Mouse (Mus musculus): Measurements from ENCODE around the gene AA467197. TPM values are rescaled to one million over a fixed set of nuclear protein-coding genes. Genes with fewer than 3 reads are reported as not detected.

The AA467197 gene
- total and polyA plus RNA-seq, 3 experiments = 3.1 to 30.4 (median 6.4) TPM

DNA sequence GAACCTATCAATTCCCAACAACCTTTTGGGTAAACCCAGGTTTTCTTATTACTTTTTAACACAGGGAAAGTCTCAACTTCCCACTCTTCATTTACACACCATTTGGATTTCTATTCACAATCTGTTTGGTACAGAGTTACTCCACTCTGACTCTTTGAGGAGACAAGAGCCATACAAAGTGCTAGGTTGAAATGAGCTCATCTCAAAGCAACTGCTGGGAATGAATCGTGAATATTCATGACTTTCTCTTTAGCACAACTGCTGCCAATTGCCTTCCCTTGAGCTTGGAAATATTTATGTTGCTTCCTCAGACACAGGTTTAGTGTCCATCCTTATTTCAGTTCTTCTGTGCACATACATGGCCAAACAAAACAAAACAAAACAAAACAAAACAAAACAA is 46.9 kb downstream of the AA467197 start:
- dilution Hi-C loops (cut with MboI; ENCODE audit: extremely low pct_ligation_motif_present, extremely low pct_unique_long_range_greater_than_20kb, low sequenced_read_pairs) = no loop called here
- TF ChIP-seq NRF1 (IDR thresholded peaks at IDR 0.05; ENCODE audit: low read depth, low read length) (no peak), TBP (conservative IDR thresholded peaks at IDR 0.05; ENCODE audit: low read depth, low read length) (no peak), MXI1 (IDR thresholded peaks at IDR 0.05; ENCODE audit: low read depth, low read length) (no peak), RCOR1 (conservative IDR thresholded peaks at IDR 0.05; ENCODE audit: low read depth, low read length) (no peak), SMC3 (IDR thresholded peaks at IDR 0.05; ENCODE audit: low read depth, low read length) (no peak), MAZ (IDR thresholded peaks at IDR 0.05; ENCODE audit: low read depth, low read length) (no peak), ELF1 (IDR thresholded peaks at IDR 0.05; ENCODE audit: low read depth, low read length) (no peak), JUN (IDR thresholded peaks at IDR 0.05; ENCODE audit: insufficient read depth, low read depth, low read length) (no peak), JUND (conservative IDR thresholded peaks at IDR 0.05; ENCODE audit: low read depth, low read length) (no peak)

DNA sequence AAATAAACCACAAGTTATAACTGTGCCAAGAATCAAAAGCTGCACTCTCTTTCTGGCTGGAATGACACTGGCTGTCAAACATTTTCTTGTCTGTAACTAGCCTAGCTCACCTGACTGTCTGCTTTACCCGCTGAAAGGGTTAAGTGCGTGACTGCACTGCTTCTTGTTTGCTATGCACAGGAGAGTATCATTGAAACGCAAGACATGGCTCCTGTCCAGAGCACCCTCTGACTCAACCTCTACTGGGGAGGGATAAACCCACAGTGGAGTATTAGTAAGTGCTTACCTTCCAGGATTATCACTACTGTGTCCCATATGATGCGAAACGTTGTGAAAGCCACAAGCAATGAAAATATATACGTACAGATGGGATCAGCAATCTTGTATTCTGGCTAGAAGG is 49.9 kb downstream of the AA467197 start:
- H3K27me3 ChIP-seq (replicated peaks) = no peaks in the 10 kb centered on the region
- dilution Hi-C loops (cut with MboI; ENCODE audit: extremely low pct_ligation_motif_present, extremely low pct_unique_long_range_greater_than_20kb, low sequenced_read_pairs) = no loop called here
- no peak for TF ChIP-seq SMC3 (IDR thresholded peaks at IDR 0.05; ENCODE audit: low read depth, low read length)
- TF ChIP-seq JUND (conservative IDR thresholded peaks at IDR 0.05; ENCODE audit: low read depth, low read length) = no peak
- no peaks in the 10 kb centered on the region for H3K9me3 ChIP-seq (replicated peaks; ENCODE audit: low read length)
- no peak overlapping the region for H3K4me3 ChIP-seq (replicated peaks in 1 of 3; ENCODE audit: low read depth in 2 of 3, low read length in 2 of 3, poor library complexity in 1 of 3)
- no peaks in the 10 kb centered on the region for H3K4me1 ChIP-seq (ENCODE audit: control insufficient read depth in 1 of 2, insufficient read depth in 2 of 2)
- H3K79me2 ChIP-seq (replicated peaks; ENCODE audit: control insufficient read depth, extremely low read depth, insufficient read depth, poor library complexity, severe bottlenecking) = no peaks in the 10 kb centered on the region
- no peak overlapping the region for H3K27ac ChIP-seq (ENCODE audit: insufficient read depth, low read depth)
- no peak overlapping the region for H3K9ac ChIP-seq (ENCODE audit: insufficient read depth, low read depth)
- no peak for DNase-seq (ENCODE audit: extremely low read depth)
- H3K36me3 ChIP-seq (replicated peaks in 1 of 2; ENCODE audit: control insufficient read depth in 1 of 2, insufficient read depth in 1 of 2, low read length in 1 of 2) = peaks cover 7 to 19% of the 10 kb centered on the region in 2 experiments
- H3K4me2 ChIP-seq (ENCODE audit: insufficient read depth, low read depth, poor library complexity, severe bottlenecking) = no peak overlapping the region
- in situ Hi-C loops (cut with MboI; ENCODE audit: low pct_ligation_motif_present, low pct_unique_long_range_greater_than_20kb, low sequenced_read_pairs) = no loop called here

More for the DNA sequence above, 46.9 kb downstream of the AA467197 start:
- Histone ChIP-seq H3K4me3 (replicated peaks in 1 of 3; ENCODE audit: low read depth in 2 of 3, low read length in 2 of 3, poor library complexity in 1 of 3) (no peak overlapping the region), H3K4me1 (ENCODE audit: control insufficient read depth in 1 of 2, insufficient read depth in 2 of 2) (no peaks in the 10 kb centered on the region), H3K9ac (ENCODE audit: insufficient read depth, low read depth) (no peak overlapping the region), H3K9me3 (replicated peaks; ENCODE audit: low read length) (no peaks in the 10 kb centered on the region), H3K36me3 (replicated peaks in 1 of 2; ENCODE audit: control insufficient read depth in 1 of 2, insufficient read depth in 1 of 2, low read length in 1 of 2) (peaks cover 7 to 19% of the 10 kb centered on the region in 2 experiments), H3K27ac (ENCODE audit: insufficient read depth, low read depth) (no peak overlapping the region), H3K27me3 (replicated peaks) (no peaks in the 10 kb centered on the region), H3K4me2 (ENCODE audit: insufficient read depth, low read depth, poor library complexity, severe bottlenecking) (no peak overlapping the region), H3K79me2 (replicated peaks; ENCODE audit: control insufficient read depth, extremely low read depth, insufficient read depth, poor library complexity, severe bottlenecking) (no peaks in the 10 kb centered on the region)
- no peak for DNase-seq (ENCODE audit: extremely low read depth)
- in situ Hi-C loops (cut with MboI; ENCODE audit: low pct_ligation_motif_present, low pct_unique_long_range_greater_than_20kb, low sequenced_read_pairs) = no loop called here

Other genes with a start within 250 kb of the AA467197 start
- gene Slc28a2, start 210.5 kb upstream of the AA467197 start, total RNA-seq (2012; rRNA removed) = 15.9 and 16.3 TPM in 2 replicates
- gene Slc28a2, start 210.5 kb upstream of the AA467197 start, total RNA-seq (2014; rRNA removed) = 30.3 and 32.0 TPM in 2 replicates
- 28.3 and 31.4 TPM in 2 replicates for gene Slc28a2, start 210.5 kb upstream of the AA467197 start, polyA plus RNA-seq (2012; ENCODE audit: insufficient read length, low read depth)
- not detected in 2 replicates for gene Gm14085, start 152.0 kb upstream of the AA467197 start, total RNA-seq (2012; rRNA removed)
- gene Gm14085, start 152.0 kb upstream of the AA467197 start, total RNA-seq (2014; rRNA removed) = 0.05 TPM in 1 of 2 replicates, not detected in the other
- gene Gm14085, start 152.0 kb upstream of the AA467197 start, polyA plus RNA-seq (2012; ENCODE audit: insufficient read length, low read depth) = 0.24 and 0.25 TPM in 2 replicates
- 35.9 and 46.0 TPM in 2 replicates for gene Gatm, start 25.7 kb upstream of the AA467197 start, total RNA-seq (2012; rRNA removed)
- gene Gatm, start 25.7 kb upstream of the AA467197 start, total RNA-seq (2014; rRNA removed) = 23.3 and 25.0 TPM in 2 replicates
- 8.8 and 13.0 TPM in 2 replicates for gene Gatm, start 25.7 kb upstream of the AA467197 start, polyA plus RNA-seq (2012; ENCODE audit: insufficient read length, low read depth)
- gene Slc30a4, start 65.7 kb downstream of the AA467197 start, total RNA-seq (2012; rRNA removed) = 10.5 and 11.4 TPM in 2 replicates
- gene Slc30a4, start 65.7 kb downstream of the AA467197 start, total RNA-seq (2014; rRNA removed) = 20.5 and 23.6 TPM in 2 replicates
- gene Slc30a4, start 65.7 kb downstream of the AA467197 start, polyA plus RNA-seq (2012; ENCODE audit: insufficient read length, low read depth) = 7.8 and 9.0 TPM in 2 replicates
- 23.4 and 25.5 TPM in 2 replicates for gene Bloc1s6, start 101.5 kb downstream of the AA467197 start, total RNA-seq (2012; rRNA removed)
- 53.4 and 60.3 TPM in 2 replicates for gene Bloc1s6, start 101.5 kb downstream of the AA467197 start, total RNA-seq (2014; rRNA removed)
- 42.0 and 42.3 TPM in 2 replicates for gene Bloc1s6, start 101.5 kb downstream of the AA467197 start, polyA plus RNA-seq (2012; ENCODE audit: insufficient read length, low read depth)
- gene Sqor, start 128.3 kb downstream of the AA467197 start, total RNA-seq (2012; rRNA removed) = 0.50 and 0.85 TPM in 2 replicates
- gene Sqor, start 128.3 kb downstream of the AA467197 start, total RNA-seq (2014; rRNA removed) = not detected in 2 replicates
- gene Sqor, start 128.3 kb downstream of the AA467197 start, polyA plus RNA-seq (2012; ENCODE audit: insufficient read length, low read depth) = not detected in 2 replicates